Mouse (Mus musculus): ENCODE measurements around the gene Lrrfip2.

Lrrfip2 gene

DNA sequence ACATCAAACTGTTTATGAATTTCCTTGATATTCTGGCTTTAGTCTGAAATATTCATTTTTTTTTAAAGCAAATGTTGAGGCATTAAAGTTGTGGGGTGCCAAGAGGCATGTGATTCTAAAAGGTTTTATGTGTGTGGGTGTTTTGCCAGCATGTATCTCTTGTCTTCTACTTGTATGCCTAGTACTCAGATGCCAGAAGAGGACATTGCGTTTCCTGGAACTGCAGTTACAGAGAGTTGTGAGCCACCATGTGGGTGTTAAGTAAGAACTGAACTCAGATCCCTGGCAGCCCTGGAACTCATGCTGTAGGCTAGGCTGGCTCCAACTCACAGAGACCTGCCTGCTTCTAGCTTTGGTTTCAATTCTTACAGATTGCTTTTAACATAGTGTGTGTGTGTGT is 42.2 kb downstream of the Lrrfip2 start:
- in situ Hi-C loops (cut with MboI, MseI), result no loop called here

DNA sequence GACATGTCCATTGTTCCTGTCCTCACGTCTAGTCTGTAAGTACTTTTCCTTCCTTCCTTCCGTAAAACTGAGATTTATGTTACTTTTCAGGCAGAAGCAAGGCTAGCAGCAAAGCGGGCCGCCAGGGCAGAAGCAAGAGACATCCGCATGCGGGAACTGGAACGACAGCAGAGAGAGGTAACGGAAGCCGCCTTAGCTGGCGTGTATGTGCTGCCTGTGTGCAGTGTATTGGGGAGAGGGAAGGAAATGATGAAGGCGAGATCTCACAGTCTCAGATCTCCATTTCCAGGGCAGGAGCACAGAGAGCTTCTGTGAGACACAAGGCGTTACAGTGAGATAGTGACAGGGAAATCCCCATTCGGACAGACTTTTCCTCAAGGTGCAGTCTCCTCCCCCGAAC is 43.8 kb downstream of the Lrrfip2 start:
- in situ Hi-C loops (cut with MboI, MseI), result no loop called here

DNA sequence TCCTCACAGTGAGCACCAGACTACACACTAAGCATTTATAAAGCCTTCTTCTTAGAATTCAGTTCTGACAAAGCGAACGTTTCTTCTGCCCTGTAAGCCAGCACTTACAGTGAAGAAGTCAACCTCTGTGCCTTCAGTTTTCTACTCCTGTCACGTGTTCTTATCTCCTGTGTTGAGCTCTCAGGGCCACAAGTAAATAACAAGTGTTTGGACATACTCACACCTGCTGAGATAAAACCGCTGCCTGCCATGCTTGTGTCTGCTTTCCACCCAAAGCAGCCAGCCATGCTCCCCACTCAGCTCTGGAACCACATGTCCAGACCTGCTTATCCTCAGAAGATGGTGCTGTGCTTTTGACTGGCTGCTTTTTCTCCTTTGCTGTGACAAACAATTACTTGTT is 49.2 kb downstream of the Lrrfip2 start:
- in situ Hi-C loops (cut with MboI, MseI), result no loop called here

DNA sequence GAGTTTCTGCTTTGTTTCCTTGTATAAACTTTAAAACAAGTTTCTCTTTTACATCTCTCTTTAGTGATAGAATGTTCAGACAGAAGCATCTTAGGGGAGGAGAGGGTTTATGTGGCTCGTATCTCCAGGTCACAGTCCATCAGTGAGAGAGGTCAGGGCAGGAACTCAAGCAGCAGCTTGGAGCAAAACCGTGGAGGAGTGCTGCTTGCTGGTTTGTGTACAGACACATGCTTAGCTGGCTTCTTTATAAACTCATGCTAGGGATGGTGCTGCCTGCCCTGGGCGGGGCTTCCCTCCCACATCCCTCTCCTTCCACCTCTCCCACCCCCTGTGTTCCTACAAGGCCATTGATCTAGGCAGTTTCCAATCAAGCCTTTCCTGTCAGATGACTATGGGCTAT is 53.0 kb downstream of the Lrrfip2 start:
- in situ Hi-C loops (cut with MboI, MseI), result no loop called here

DNA sequence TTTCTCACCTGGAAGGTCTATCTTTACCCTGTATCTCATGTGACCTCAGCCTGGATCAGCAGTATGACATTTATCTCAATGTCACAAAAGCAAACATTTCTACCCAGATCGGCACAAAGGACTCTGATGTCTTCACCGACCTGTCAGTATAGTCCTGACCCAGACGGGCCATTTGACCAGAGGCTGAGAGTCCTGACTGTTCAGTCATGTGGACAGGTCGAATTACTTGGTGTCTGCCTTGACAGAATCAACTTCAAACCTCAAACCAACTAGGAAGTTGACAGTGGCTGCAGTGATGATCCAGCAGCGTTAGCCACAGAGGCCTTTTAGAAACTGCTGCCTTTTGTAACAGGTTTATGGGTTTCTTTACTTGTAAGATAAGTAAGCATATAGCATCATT is 56.7 kb downstream of the Lrrfip2 start:
- in situ Hi-C loops (cut with MboI, MseI), result no loop called here

DNA sequence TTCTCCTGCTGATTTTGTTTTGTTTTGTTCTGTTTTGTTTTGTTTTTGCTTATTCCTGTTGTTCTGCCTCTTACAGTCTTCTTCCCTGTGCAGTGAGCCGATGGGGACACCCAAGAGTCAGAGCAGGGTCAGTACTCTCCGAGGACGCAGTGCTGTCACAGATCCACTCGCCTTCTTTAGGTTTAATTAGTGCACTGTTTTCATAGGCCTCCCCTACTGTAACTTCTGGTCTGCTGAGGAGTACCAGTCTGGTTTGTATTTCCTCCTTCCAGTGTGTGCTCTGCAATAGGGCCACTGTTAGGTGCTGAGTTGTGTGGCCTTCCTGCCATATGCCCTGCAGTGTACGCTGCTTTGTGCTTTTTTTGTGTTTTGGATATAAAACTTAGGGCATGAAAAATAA is 61.6 kb downstream of the Lrrfip2 start:
- in situ Hi-C loops (cut with MboI, MseI), result no loop called here

DNA sequence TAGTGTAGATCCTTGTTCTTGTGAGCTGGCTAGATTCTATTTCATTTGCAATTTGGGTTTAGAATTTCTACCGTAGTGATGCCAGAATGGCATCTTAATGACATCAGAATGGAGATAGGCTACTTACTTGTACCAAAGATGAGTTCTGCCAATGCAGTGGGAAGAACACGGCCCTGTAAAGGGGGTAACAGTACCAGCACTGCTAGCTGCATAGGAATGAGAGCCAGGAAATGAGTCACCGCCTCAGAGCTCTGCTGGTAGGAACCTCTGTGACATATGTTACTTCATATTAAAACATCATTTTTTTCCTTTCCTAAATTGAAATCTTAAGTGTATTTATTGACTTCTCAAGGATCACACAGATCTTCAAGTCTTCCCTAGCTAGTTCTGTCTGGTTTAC is 64.8 kb downstream of the Lrrfip2 start:
- in situ Hi-C loops (cut with MboI, MseI), result no loop called here

DNA sequence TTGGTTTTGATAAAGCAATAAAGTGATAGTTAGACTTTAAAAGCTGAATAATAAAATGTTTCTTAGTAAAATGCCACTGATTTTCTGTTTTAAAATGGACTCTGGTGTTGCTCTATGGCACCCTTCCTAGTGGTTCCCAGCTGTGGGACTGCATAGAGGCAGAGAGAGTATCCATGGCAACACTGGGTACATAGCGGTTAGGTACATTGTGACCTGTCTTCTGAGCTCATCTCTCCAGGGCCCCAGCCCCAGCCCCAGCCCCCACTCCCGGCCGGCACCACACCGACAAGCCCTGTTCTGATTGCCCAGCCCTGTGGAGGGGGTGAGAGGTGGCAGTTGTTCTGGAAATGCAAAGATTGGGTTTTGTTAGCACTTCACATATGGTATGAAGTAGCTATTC is 67.5 kb downstream of the Lrrfip2 start:
- in situ Hi-C loops (cut with MboI, MseI), result no loop called here

DNA sequence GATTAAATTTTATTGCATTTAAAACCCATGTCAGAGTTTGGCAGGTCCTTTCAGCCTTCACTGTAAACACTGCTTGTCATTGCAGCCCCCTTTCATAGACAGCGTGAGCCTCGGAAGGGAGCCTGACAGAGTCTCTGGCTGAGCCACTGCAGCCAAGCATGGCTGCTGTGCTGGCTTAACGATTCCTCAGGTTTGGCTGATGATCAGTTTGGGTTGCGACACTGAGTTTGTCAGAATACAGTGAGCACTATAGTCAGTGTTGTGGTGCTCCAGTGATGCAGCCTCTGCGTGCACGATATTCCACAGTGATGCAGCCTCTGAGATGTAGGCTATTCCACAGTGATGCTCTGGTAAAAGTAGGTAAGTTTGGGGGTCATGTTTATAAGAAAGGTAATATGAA is 69.5 kb downstream of the Lrrfip2 start:
- in situ Hi-C loops (cut with MboI, MseI), result no loop called here

DNA sequence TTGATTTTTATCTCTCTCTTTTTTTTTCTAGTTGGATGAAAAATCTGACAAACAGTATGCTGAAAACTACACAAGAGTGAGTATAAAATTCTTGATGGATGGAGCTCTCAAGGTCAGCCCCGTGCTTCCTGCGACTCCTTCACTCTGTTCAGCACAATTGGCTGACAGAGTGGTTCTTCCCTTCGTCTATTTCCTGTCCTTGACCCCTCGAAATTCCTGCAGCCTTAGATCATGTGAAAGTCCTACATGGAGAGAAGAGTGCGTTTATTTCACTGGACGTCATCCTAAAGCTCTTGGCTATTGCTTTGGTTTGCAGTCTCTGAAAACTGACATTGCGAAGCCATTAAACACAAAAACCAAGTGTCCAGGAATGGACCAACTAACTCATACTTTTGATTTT is 71.3 kb downstream of the Lrrfip2 start:
- in situ Hi-C loops (cut with MboI, MseI), result no loop called here

DNA sequence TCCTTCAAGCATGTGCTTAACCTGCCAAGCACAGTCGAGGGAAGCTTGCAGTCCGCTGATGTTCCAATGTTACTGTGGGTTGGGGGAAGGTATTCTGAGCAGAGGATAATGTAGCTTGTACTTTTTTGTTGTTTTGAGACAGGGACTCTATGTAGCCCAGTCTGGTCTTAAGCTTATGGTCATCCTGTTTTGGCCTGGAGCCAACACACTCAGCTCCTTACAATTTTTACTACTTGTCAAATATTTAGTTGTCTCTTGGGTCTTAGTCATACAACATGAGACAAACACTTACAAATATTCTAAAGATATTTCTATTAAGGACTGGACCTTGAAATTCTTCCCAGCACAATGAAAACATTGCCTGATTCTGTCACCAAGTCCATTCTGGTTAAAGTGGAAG is 75.8 kb downstream of the Lrrfip2 start:
- in situ Hi-C loops (cut with MboI, MseI), result no loop called here

DNA sequence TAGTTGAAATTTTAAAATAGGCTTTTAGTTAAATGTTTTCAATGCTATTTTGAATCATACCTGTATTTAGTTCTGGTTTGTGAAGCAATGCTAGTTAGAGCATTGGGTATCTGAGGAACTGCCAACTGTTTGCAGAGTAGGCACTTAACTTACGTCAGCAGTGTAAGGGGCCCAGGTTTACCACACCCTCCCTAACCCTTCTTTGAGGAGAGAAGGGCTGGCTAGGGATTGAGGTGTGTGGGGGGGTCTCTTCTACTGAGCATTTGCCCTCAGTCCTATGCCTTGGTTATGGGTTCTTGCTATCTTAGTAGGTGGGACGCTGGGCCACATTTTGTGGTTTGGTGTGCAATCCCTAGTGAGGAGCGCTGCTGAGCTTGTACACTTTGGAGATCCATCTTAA is 79.7 kb downstream of the Lrrfip2 start:
- in situ Hi-C loops (cut with MboI, MseI), result no loop called here

DNA sequence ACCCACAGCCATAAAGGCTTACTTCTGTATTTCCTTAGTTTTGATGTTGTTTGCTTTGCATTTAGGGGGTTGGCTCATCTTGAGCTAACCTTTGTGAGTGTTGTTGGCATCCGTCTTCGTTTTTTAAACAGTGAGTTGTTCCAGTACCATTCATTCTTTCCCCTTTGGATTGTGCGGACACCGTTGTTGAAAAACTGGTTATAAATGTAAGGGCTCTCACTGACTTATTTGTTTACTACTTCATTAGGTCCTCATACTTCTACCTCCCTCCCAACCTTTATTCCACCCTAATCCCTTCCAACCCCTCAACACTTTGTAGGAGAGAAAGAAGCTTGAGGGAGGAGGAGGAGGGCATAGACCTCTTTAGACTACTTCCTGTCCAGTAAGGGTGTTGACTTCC is 80.3 kb downstream of the Lrrfip2 start:
- in situ Hi-C loops (cut with MboI, MseI), result no loop called here

DNA sequence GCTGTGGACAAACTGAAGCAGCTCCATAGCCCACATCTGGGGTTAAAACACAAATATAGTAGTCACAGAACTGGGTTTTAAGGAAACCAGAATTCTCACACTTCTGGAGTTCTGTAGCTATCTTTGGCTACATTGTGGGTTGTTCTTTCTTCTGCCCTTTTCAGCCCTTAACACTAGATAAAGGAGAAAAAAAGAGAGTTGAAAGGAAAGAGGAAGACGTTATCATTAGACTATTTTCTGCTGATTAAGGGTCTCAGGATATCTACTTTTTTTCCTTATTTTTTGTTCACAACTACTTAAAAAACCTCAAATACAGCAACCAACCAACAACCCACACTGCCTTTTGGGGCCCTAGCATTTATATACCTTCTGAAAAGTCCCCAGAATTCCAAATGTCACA is 80.9 kb downstream of the Lrrfip2 start:
- in situ Hi-C loops (cut with MboI, MseI), result no loop called here

DNA sequence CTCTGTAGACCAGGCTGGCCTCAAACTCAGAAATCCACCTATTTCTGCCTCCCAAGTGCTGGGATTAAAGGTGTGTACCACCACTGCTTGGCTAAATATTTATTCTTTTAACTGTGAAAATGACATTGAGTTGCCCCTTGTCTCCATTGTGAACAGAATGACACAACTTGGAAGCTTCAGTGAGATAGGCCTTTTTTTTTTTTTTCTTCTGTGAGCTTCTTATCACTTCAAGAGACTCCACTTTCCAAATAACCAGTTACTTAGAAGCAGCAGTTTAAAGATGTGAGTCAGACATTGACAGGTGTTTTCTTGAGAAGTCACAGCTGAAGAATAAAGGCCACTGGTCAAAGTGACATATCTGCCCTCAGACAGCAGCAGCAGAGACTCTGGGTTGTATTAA is 82.8 kb downstream of the Lrrfip2 start:
- in situ Hi-C loops (cut with MboI, MseI), result no loop called here

DNA sequence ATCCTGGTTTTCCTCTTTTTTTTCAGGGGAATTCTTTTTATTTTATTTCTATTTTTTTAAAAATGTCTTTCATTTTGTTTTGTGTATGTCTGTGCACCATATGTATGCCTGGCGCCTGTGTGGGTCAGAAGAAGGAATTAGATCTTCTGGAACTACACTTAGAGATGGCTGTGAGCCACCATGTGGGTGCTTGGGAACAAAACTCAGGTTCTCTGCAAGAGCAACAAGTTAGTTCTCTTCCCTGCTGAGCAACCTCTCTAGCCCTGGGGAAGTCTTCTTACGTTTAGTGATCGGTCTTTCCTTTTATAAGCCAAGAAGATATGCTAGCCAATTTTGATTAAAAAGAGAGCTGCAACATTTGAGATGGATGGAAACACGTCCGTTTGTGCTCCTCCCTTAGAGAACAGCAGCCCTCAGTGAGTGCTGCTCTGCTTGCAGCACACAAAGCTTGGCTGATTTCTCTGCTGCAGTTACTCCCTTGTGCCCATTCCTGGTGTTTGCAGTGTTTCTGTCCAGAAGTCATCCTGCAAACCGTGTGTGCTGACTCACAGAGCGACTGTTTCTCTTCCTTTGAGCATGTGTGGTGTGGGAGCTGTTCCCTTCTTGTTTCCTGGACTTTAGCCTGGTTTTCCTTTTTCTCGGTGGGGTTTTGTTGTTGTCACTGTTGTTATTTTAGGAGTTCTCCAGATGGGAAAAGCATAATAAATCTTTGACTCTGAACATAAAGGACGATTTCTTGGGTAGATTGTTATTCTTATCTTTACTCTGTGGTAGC is 87.4 kb downstream of the Lrrfip2 start:
- in situ Hi-C loops (cut with MboI, MseI), result no loop called here

DNA sequence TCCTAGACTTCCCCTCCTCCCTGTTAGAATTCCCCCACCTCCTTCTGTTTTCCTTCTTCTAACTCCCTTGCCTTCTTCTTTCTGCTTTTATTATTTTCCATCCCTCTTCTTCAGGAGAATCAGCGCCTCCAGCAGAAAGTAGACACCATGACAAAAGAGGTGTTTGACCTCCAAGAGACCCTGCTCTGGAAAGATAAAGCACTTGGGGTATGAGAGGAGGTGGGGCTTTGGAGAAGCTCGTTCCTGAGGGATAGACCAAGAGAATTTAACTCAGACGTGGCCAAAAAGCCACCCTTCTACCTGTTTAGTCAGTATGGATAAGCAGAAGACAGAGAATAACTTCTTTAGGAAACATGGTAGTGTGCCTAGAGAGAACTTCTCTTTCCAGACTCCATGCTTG is 90.3 kb downstream of the Lrrfip2 start:
- in situ Hi-C loops (cut with MboI, MseI), result no loop called here

DNA sequence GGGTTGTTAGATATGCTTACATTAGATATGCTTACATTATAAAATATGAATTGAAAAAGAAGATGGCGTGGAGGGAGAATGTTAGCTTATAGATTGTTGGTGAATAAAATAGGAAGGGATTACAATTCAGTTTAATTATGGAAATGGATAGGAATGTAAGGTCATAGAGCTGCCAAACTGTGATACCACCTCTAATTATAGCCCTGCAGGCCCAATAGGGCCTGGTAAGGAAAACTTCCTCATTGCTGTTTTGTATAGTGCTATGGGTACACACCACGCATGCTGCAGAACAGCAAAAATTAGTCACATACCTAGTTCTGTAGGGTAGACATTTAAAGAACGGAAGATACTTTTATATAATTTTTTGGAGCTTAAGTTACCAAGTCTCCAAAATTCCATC is 90.8 kb downstream of the Lrrfip2 start:
- in situ Hi-C loops (cut with MboI, MseI), result no loop called here

DNA sequence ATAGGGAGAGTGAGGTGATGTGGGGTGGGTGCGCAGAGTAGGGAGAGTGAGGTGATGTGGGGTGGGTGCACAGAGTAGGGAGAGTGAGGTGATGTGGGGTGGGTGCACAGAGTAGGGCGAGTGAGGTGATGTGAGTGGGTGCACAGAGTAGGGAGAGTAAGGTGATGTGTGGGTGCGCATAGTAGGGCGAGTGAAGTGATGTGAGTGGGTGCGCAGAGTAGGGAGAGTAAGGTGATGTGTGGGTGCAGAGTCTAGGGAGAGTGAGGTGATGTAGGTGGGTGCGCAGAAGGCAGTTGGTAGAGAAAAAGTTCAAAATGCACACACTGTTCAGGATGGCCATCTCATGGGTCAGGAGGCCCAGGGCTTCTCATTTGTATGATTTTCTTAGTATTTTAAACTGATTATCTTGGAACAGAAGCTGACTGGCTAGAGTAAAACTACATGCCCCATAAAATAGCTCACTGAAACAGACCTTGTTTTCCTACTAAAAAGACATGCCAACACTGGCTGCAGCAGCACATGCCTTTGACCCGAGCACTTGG is 91.8 kb downstream of the Lrrfip2 start:
- in situ Hi-C loops (cut with MboI, MseI), result no loop called here

DNA sequence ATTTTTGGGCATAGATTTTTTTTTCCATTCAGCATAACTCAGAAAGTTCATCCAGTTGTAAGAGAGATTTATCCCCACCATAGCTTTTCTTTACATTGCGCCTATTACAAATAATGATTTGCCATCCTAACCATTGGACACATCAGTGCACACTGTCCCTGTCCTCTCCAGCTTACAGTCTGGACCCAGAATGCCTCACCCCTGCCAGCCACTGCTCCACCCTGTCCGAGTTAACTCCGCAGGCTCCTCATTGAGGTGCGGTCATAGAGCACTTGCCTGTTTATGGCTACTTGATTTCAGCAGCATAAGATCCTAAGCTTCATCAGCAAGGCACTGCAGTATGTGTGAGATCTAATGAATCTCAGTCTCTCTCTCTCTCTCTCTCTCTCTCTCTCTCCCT is 93.0 kb downstream of the Lrrfip2 start:
- in situ Hi-C loops (cut with MboI, MseI), result no loop called here

DNA sequence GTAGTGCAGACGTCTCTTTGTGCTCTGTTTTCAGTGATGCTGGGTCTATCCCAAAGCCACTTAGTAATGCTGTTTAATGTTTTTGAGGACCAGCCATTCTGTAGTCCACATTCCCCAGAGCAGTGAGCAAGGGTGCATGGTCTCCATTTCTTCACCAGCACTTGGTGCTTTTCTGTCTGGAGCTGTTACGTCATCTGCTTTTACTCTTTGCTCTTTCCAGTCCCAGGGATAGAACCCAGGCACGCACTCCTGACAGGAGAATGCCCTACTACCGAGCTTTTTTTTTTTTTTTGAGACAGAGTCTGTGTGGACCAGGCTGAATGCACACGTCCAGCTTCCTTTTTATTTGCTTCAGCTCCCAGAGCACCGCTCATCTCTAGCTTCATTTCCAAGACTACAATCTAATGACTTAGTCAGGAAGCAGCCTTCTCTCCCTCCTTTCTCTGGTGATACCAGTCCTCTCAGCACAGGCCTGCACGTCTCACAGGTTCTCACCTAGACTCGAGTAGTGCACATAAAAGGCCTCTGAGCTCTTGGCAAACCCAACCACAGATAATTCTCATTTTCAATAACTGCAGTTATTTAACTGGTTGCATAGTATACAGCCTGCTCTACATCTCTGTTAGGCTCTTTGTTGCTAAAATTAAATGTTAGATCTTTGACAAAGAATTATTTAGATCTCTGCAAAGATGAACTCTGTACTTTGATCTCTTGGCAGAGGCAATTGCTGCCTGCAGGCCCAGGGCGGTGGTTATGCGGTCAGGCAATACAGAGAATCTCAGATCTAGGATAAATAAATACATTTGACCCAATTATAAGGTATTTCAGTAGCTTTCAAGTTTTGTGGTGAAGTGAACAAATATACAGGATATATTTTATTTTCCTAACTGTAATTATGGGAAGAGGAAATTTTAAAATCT is 94.0 kb downstream of the Lrrfip2 start:
- in situ Hi-C loops (cut with MboI, MseI), result no loop called here

DNA sequence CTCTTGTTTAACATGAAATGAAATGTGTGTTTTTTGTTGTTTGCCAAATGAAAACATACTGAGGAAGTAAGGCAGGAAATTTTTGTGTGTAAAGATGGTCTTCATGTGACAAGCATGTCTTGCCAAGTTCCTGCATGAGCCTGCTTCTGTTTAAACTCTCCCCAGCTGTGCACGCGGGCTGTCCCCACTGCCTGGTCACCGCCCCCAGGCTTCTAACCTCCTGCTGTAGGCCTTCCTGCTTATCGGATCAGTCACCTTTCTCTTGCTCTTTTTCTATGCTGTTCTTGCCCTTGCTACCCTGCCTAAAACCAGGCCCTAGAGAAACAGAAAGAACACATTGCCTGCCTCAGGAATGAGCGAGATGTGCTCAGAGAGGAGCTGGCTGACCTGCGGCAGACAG is 96.1 kb downstream of the Lrrfip2 start:
- in situ Hi-C loops (cut with MboI, MseI), result no loop called here

DNA sequence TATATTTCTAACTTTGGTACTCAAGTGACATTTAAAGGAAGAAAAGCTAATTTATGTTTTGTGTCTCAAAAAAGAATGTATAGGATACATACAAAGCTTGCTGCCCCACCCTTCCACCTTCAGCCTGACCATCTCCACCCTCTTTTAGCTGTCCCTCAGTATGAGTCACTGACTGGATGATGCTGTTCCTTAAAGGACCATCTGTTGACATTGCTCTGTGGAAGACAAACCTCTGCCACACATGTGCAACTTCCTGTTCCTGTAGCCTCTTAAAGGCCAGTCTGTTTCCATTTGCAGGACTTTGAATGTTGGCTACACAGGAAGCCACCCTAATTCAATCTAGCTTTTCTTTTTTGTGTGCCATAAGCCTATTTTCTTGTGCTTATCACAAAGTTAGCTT is 99.0 kb downstream of the Lrrfip2 start:
- in situ Hi-C loops (cut with MboI, MseI), result no loop called here
